Mouse (Mus musculus): ENCODE results near the gene Osbpl3. TPM values are rescaled to one million over a fixed set of nuclear protein-coding genes. Genes with fewer than 3 reads are reported as not detected.

Osbpl3 gene
- total and polyA plus RNA-seq, 3 experiments, result 12.8 to 26.5 (median 25.4) TPM

- Histone ChIP-seq H3K4me3 (no peak overlapping the region), H3K4me1 (ENCODE audit: control insufficient read depth, insufficient read depth, low read length) (no peaks in the 10 kb centered on the region), H3K9ac (ENCODE audit: low read depth, low read length) (no peak overlapping the region), H3K36me3 (ENCODE audit: control insufficient read depth, insufficient read depth, low read length) (peaks cover 3% of the 10 kb centered on the region; the same call in 1 of the 2 replicates), H3K27ac (peak overlapping the region; percentile 31; the same call in 1 of the 2 replicates), H3K27me3 (ENCODE audit: control insufficient read depth, insufficient read depth, low read length) (no peaks in the 10 kb centered on the region), H3K79me2 (replicated peaks; ENCODE audit: control insufficient read depth, insufficient read depth, low read length) (no peaks in the 10 kb centered on the region)
- intact Hi-C loops (cut with DNase I), result no loop called here
- no peak for DNase-seq
- TF ChIP-seq POLR2A (IDR thresholded peaks at IDR 0.05; ENCODE audit: insufficient read depth, low read depth, low read length), result no peak
- WGBS, result 76% methylated on average over 6 of the region's 6 CpGs
Measured at GRCm38 (mm10) chr6:50321739-50322138, 134.3 kb downstream of the Osbpl3 start.

- TF ChIP-seq EP300 (IDR thresholded peaks at IDR 0.05; ENCODE audit: insufficient read depth, low read depth, low read length), result no peak
- TF ChIP-seq CTCF (IDR thresholded peaks at IDR 0.05), result no peak
- no peak for TF ChIP-seq POLR2A (IDR thresholded peaks at IDR 0.05; ENCODE audit: insufficient read depth, low read depth, low read length)
- Histone ChIP-seq H3K27ac (no peak overlapping the region), H3K4me1 (ENCODE audit: control insufficient read depth, insufficient read depth, low read length) (peaks cover 2% of the 10 kb centered on the region; the same call in 1 of the 2 replicates), H3K9ac (ENCODE audit: low read depth, low read length) (no peak overlapping the region), H3K4me3 (no peak overlapping the region), H3K36me3 (ENCODE audit: control insufficient read depth, insufficient read depth, low read length) (no peaks in the 10 kb centered on the region), H3K79me2 (replicated peaks; ENCODE audit: control insufficient read depth, insufficient read depth, low read length) (no peaks in the 10 kb centered on the region), H3K27me3 (ENCODE audit: control insufficient read depth, insufficient read depth, low read length) (no peaks in the 10 kb centered on the region)
- intact Hi-C loops (cut with DNase I), result no loop called here
- no peak for DNase-seq
- 81% methylated on average over 7 of the region's 7 CpGs for WGBS
Measured at GRCm38 (mm10) chr6:50318590-50319172, 137.3 kb downstream of the Osbpl3 start.

DNA sequence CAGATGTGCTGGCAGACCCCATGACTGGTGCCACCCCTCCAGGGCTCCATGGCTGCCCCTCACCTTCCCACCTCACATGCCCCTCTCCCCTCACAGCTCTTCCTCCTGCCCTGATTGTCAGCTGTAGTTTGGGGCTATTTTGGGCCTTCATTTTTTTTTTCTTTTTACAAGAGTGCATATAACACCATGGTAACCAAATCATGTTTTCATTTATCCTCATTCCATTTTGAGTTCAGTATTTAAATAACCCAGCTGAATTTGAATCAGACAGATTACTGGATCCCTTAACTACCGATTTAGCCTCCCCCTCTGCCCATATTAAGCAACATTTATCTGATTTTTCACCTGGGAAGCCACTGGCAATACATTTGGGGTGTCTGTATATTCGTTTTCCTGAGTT lies 137.9 kb downstream of the Osbpl3 start:
- Histone ChIP-seq H3K27me3 (ENCODE audit: control insufficient read depth, insufficient read depth, low read length) (no peaks in the 10 kb centered on the region), H3K9ac (ENCODE audit: low read depth, low read length) (no peak overlapping the region), H3K79me2 (replicated peaks; ENCODE audit: control insufficient read depth, insufficient read depth, low read length) (no peaks in the 10 kb centered on the region), H3K4me3 (no peak overlapping the region), H3K27ac (no peak overlapping the region), H3K4me1 (ENCODE audit: control insufficient read depth, insufficient read depth, low read length) (peaks cover 2% of the 10 kb centered on the region; the same call in 1 of the 2 replicates), H3K36me3 (ENCODE audit: control insufficient read depth, insufficient read depth, low read length) (no peaks in the 10 kb centered on the region)
- intact Hi-C loops (cut with DNase I), result no loop called here
- no peak for TF ChIP-seq POLR2A (IDR thresholded peaks at IDR 0.05; ENCODE audit: insufficient read depth, low read depth, low read length)
- no peak for TF ChIP-seq CTCF (IDR thresholded peaks at IDR 0.05)
- no peak for TF ChIP-seq EP300 (IDR thresholded peaks at IDR 0.05; ENCODE audit: insufficient read depth, low read depth, low read length)
- WGBS, result 65% methylated on average over 2 of the region's 2 CpGs
- no peak for DNase-seq

GRCm38 (mm10) chr6:50316795-50317505 lies 139.1 kb downstream of the Osbpl3 start:
- H3K36me3 ChIP-seq (ENCODE audit: control insufficient read depth, insufficient read depth, low read length), result no peaks in the 10 kb centered on the region
- 93% methylated on average over 7 of the region's 7 CpGs for WGBS
- no peak overlapping the region for H3K9ac ChIP-seq (ENCODE audit: low read depth, low read length)
- intact Hi-C loops (cut with DNase I), result no loop called here
- no peaks in the 10 kb centered on the region for H3K27me3 ChIP-seq (ENCODE audit: control insufficient read depth, insufficient read depth, low read length)
- H3K27ac ChIP-seq, result no peak overlapping the region
- TF ChIP-seq POLR2A (IDR thresholded peaks at IDR 0.05; ENCODE audit: insufficient read depth, low read depth, low read length) (no peak), EP300 (IDR thresholded peaks at IDR 0.05; ENCODE audit: insufficient read depth, low read depth, low read length) (no peak), CTCF (IDR thresholded peaks at IDR 0.05) (no peak)
- H3K4me3 ChIP-seq, result no peak overlapping the region
- peaks cover 2% of the 10 kb centered on the region; the same call in 1 of the 2 replicates for H3K4me1 ChIP-seq (ENCODE audit: control insufficient read depth, insufficient read depth, low read length)
- DNase-seq, result no peak
- H3K79me2 ChIP-seq (replicated peaks; ENCODE audit: control insufficient read depth, insufficient read depth, low read length), result no peaks in the 10 kb centered on the region

- intact Hi-C loops (cut with DNase I), result loop anchor here (5.0 kb wide), 2 partner anchors 43 to 143 kb away; partner anchors contain the start of gene Osbpl3
- peak in 1 of 2 experiments; percentile 40 for DNase-seq
- H3K36me3 ChIP-seq (ENCODE audit: control insufficient read depth, insufficient read depth, low read length), result no peaks in the 10 kb centered on the region
- 54% methylated on average over 12 of the region's 12 CpGs for WGBS
- TF ChIP-seq CTCF (IDR thresholded peaks at IDR 0.05), result no peak
- TF ChIP-seq EP300 (IDR thresholded peaks at IDR 0.05; ENCODE audit: insufficient read depth, low read depth, low read length), result no peak
- TF ChIP-seq POLR2A (IDR thresholded peaks at IDR 0.05; ENCODE audit: insufficient read depth, low read depth, low read length), result no peak
- H3K4me3 ChIP-seq, result no peak overlapping the region
- H3K27me3 ChIP-seq (ENCODE audit: control insufficient read depth, insufficient read depth, low read length), result no peaks in the 10 kb centered on the region
- H3K27ac ChIP-seq, result peak overlapping the region; percentile 70
- H3K9ac ChIP-seq (ENCODE audit: low read depth, low read length), result peak overlapping the region; percentile 57
- peaks cover 2% of the 10 kb centered on the region; the same call in 1 of the 2 replicates for H3K4me1 ChIP-seq (ENCODE audit: control insufficient read depth, insufficient read depth, low read length)
- no peaks in the 10 kb centered on the region for H3K79me2 ChIP-seq (replicated peaks; ENCODE audit: control insufficient read depth, insufficient read depth, low read length)
Measured at GRCm38 (mm10) chr6:50314406-50315071, 141.5 kb downstream of the Osbpl3 start.
